ENCODE assay signal across 18 mouse cellular contexts in genomic region chr16:42649767-42650166, GRCm38 (mm10).
DNase-seq lines count a peak whose midpoint lies in the region; ATAC-seq lines count a peak whose summit lies in the region.
"Had no signal": no experiment of that assay in that cellular context is flagged by ENCODE, and none has a peak within 500 bp of the region (broad histone marks: within the 10 kb centered on the region; RNA-seq: fewer than 3 reads in every experiment).

No protein-coding gene starts in this region.

- 44% methylated on average over 5 of the region's 5 CpGs for WGBS in embryonic facial prominence, embryonic 14.5 days
- WGBS in limb, embryonic 10.5 days, result 83% methylated on average over 5 of the region's 5 CpGs

- no peak overlapping the region for H3K27ac ChIP-seq in embryonic facial prominence, embryonic 14.5 days (replicated peaks; ENCODE audit: low read depth, low read length)
- H3K27ac ChIP-seq in limb, embryonic 10.5 days, result no peak overlapping the region
- H3K27ac ChIP-seq: heart, adult 2 months; heart, embryonic 15.5 days; hindbrain, embryonic 15.5 days; liver, embryonic 15.5 days; neural tube, embryonic 12.5 days; stomach, postnatal 0 days had no signal

- DNase-seq in heart, adult 11 months, result peak; percentile 43
- no peak for DNase-seq in heart, postnatal 10 days
- DNase-seq in right cerebral cortex, postnatal 14 days, result peak; percentile 4
- no peak for DNase-seq in right cerebral cortex, adult 2 months (ENCODE audit: low spot score in 2 of 2)
- peak; percentile 32 for DNase-seq in embryonic facial prominence, embryonic 14.5 days (ENCODE audit: low spot score)
- no peak for DNase-seq in limb, embryonic 10.5 days (ENCODE audit: low spot score)
- DNase-seq: adrenal gland, postnatal 25 days; cerebellum, adult 8-10 months; heart, adult 2 months; kidney, adult 18-20 months; kidney, postnatal 14 days; lung, postnatal 10 days had no signal

- H3K4me3 ChIP-seq in embryonic facial prominence, embryonic 14.5 days (ENCODE audit: low read depth, low read length), result no peak overlapping the region
- no peak overlapping the region for H3K4me3 ChIP-seq in limb, embryonic 10.5 days
- H3K4me3 ChIP-seq: heart, adult 2 months; heart, embryonic 15.5 days; hindbrain, embryonic 15.5 days; liver, embryonic 15.5 days; neural tube, embryonic 12.5 days had no signal

- no peaks in the 10 kb centered on the region for H3K9me3 ChIP-seq in embryonic facial prominence, embryonic 14.5 days (ENCODE audit: control insufficient read depth, low read length)
- H3K9me3 ChIP-seq in limb, embryonic 10.5 days (replicated peaks), result no peaks in the 10 kb centered on the region
- H3K9me3 ChIP-seq: hindbrain, embryonic 15.5 days; liver, embryonic 15.5 days; neural tube, embryonic 12.5 days had no signal

- no peak overlapping the region for H3K4me2 ChIP-seq in embryonic facial prominence, embryonic 14.5 days (ENCODE audit: low read depth, low read length)
- H3K4me2 ChIP-seq: heart, embryonic 15.5 days; hindbrain, embryonic 15.5 days; liver, embryonic 15.5 days; neural tube, embryonic 12.5 days had no signal

- ATAC-seq in embryonic facial prominence, embryonic 14.5 days (ENCODE audit: low read depth), result peak; percentile 33; the same call in 1 of the 2 replicates
- ATAC-seq in activated CD4-positive, CD25-positive, alpha-beta regulatory T cell, adult 4 months, result no peak

- no peaks in the 10 kb centered on the region for H3K27me3 ChIP-seq in embryonic facial prominence, embryonic 14.5 days (replicated peaks; ENCODE audit: control insufficient read depth, insufficient read depth, low read length)
- no peaks in the 10 kb centered on the region for H3K27me3 ChIP-seq in limb, embryonic 10.5 days (ENCODE audit: low read depth, poor library complexity, severe bottlenecking)
- H3K27me3 ChIP-seq: heart, embryonic 15.5 days; hindbrain, embryonic 15.5 days; liver, embryonic 15.5 days; neural tube, embryonic 12.5 days had no signal

- no peak overlapping the region for H3K9ac ChIP-seq in embryonic facial prominence, embryonic 14.5 days (ENCODE audit: low read depth, low read length)
- H3K9ac ChIP-seq: heart, embryonic 15.5 days; hindbrain, embryonic 15.5 days; liver, embryonic 15.5 days; neural tube, embryonic 12.5 days had no signal

- no peaks in the 10 kb centered on the region for H3K4me1 ChIP-seq in embryonic facial prominence, embryonic 14.5 days (ENCODE audit: control insufficient read depth, insufficient read depth, low read length)
- no peaks in the 10 kb centered on the region for H3K4me1 ChIP-seq in limb, embryonic 10.5 days
- H3K4me1 ChIP-seq: heart, embryonic 15.5 days; liver, embryonic 15.5 days; neural tube, embryonic 12.5 days had no signal

- intact Hi-C loops in heart, postnatal 10 days (cut with DNase I), result no loop called here

- no peaks in the 10 kb centered on the region for H3K36me3 ChIP-seq in embryonic facial prominence, embryonic 14.5 days (ENCODE audit: control insufficient read depth, insufficient read depth, low read length)
- H3K36me3 ChIP-seq in limb, embryonic 10.5 days, result no peaks in the 10 kb centered on the region
- H3K36me3 ChIP-seq: heart, embryonic 15.5 days; hindbrain, embryonic 15.5 days; liver, embryonic 15.5 days; neural tube, embryonic 12.5 days had no signal

Comparison
In these comparisons a context has a peak if more than half of its experiments do, and no peak if none do; other contexts are left out.
1. DNase-seq: peak in heart, adult 11 months (single experiment), right cerebral cortex, postnatal 14 days (single experiment) and embryonic facial prominence, embryonic 14.5 days (single experiment); none in heart, postnatal 10 days (0 of 2), right cerebral cortex, adult 2 months (0 of 2) and limb, embryonic 10.5 days (single experiment).